Mouse (Mus musculus) forebrain, embryonic 16.5 days (tissue): ENCODE results near the gene Nyap2. TPM values are rescaled to one million over a fixed set of nuclear protein-coding genes. Genes with fewer than 3 reads are reported as not detected.
A peak's percentile ranks its signal among the peaks of the same experiment; 100 is the strongest.

Experiments
- ATAC-seq: fragments of 200-750 bp; cut with Nextera tagmentation; 2 replicates; pipeline ENCODE4 v1.8.0; 2017; ENCODE audit warnings: mild to moderate bottlenecking, moderate library complexity
- H3K27ac ChIP-seq: fragments of 300-500 bp; sonication (generic); 2 replicates; pipeline ENCODE4 v1.5.1; 2014; ENCODE audit warnings: low read length, control low read depth
- H3K27me3 ChIP-seq: fragments of 300-500 bp; sonication (generic); replicated peaks from 2 replicates; pipeline ENCODE4 v1.6.1; 2014; ENCODE audit warnings: low read length; ENCODE audit not compliant: control insufficient read depth, insufficient read depth
- H3K36me3 ChIP-seq: fragments of 300-500 bp; sonication (generic); 2 replicates; pipeline ENCODE4 v1.6.1; 2014; ENCODE audit not compliant: control insufficient read depth, insufficient read depth
- H3K4me1 ChIP-seq: fragments of 300-500 bp; sonication (generic); replicated peaks from 2 replicates; pipeline ENCODE4 v1.6.1; 2014; ENCODE audit warnings: low read length; ENCODE audit not compliant: control insufficient read depth, insufficient read depth
- H3K4me2 ChIP-seq: fragments of 300-500 bp; sonication (generic); 2 replicates; pipeline ENCODE4 v1.6.1; 2014; ENCODE audit warnings: mild to moderate bottlenecking, low read length, control low read depth
- H3K4me3 ChIP-seq: fragments of 300-500 bp; sonication (generic); replicated peaks from 2 replicates; pipeline ENCODE4 v1.5.1; 2014; ENCODE audit warnings: mild to moderate bottlenecking, low read length, control low read depth
- H3K9ac ChIP-seq: fragments of 300-500 bp; sonication (generic); replicated peaks from 2 replicates; pipeline ENCODE4 v1.6.1; 2014; ENCODE audit warnings: low read depth, low read length, control low read depth
- H3K9me3 ChIP-seq: fragments of 300-500 bp; sonication (generic); 2 replicates; pipeline ENCODE4 v1.6.1; 2016; ENCODE audit warnings: low read length; ENCODE audit not compliant: control insufficient read depth
- WGBS: fragments of 180-500 bp; shearing (Covaris S2); extraction: QIAGEN DNeasy Blood & Tissue Kit; methylation state at CpG from one replicate; pipeline ENCODE4 v1.1.7; 2014; 5-methylcytosine and 5-hydroxymethylcytosine counted together
- polyA plus RNA-seq: library from polyadenylated mRNA; unstranded; fragments of >200 nt; fragmentation: Nextera tagmentation; extraction: Ambion mirVana; gene quantifications from 2 replicates; pipeline ENCODE4 v1.2.1, GENCODE M21; 2015

Gene Nyap2
- polyA plus RNA-seq = 11.2 and 12.0 TPM in 2 replicates

GRCm38 (mm10) chr1:81076831-81077664 is at the start of gene Nyap2:
Nyap2 (plus strand) TSS chr1:81076950.
- H3K9ac ChIP-seq = peak within 1 kb of the TSS; percentile 68
- peaks cover 6% of the 10 kb centered on the region for H3K4me1 ChIP-seq
- no peaks in the 10 kb centered on the region for H3K9me3 ChIP-seq
- H3K4me3 ChIP-seq = peak within 1 kb of the TSS; percentile 52
- no peaks in the 10 kb centered on the region for H3K36me3 ChIP-seq
- 9% methylated on average over 16 of the region's 16 CpGs for WGBS
- no peaks in the 10 kb centered on the region for H3K27me3 ChIP-seq
- peak within 1 kb of the TSS; percentile 76 for H3K4me2 ChIP-seq
- H3K27ac ChIP-seq = peak within 1 kb of the TSS; percentile 98
- ATAC-seq = peak; percentile 89

GRCm38 (mm10) chr1:81042907-81043868 is 33.6 kb upstream of the Nyap2 start:
- Histone ChIP-seq H3K36me3 (no peaks in the 10 kb centered on the region), H3K9me3 (no peaks in the 10 kb centered on the region), H3K4me2 (no peak overlapping the region), H3K4me1 (peaks cover 5% of the 10 kb centered on the region), H3K9ac (no peak overlapping the region), H3K4me3 (no peak overlapping the region), H3K27me3 (no peaks in the 10 kb centered on the region), H3K27ac (no peak overlapping the region)
- 31% methylated on average over 5 of the region's 5 CpGs for WGBS
- peak; percentile 58 for ATAC-seq

DNA sequence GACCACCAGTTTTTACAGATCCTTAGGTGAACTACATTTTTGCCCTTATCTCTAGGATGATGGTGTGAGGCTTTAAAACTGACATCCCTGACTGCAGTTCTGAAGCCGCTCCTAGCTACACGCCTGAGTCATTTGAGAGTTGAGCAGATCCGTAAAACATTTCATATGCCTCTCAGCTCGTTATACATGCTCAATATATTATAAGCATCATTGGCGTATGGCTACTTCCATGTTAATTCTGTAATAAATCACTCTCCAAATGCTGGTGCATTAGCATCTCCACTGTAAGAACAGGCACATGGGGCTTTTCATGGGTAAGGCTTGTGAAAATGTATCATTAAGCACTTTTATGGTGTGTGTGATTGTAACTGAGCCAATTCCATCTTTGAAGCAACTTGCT is 18.4 kb upstream of the Nyap2 start:
- Histone ChIP-seq H3K4me3 (no peak overlapping the region), H3K4me1 (no peaks in the 10 kb centered on the region), H3K36me3 (no peaks in the 10 kb centered on the region), H3K9me3 (no peaks in the 10 kb centered on the region), H3K4me2 (no peak overlapping the region), H3K27me3 (no peaks in the 10 kb centered on the region), H3K9ac (no peak overlapping the region), H3K27ac (no peak overlapping the region)
- ATAC-seq = no peak
- 84% methylated on average over 5 of the region's 5 CpGs for WGBS

DNA sequence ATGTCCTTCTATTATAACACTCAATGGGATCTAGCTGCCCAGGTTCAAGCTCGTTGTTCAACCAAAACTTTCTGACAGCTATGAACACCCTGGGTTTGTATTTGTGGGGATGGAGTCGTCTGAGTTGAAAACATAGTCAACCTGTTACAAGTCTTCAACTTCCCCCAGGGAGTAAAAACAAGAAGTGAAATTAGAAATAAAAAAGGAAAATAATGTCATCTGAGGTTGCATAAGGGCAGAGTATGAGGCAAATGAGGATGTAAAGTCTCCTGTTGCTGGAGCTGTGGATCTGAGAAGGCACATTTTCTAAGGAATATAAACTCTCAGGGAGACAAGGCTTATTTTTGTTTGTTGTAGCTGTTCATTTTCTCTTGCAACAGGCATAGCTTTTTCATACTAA is 17.9 kb upstream of the Nyap2 start:
- Histone ChIP-seq H3K9ac (no peak overlapping the region), H3K27ac (no peak overlapping the region), H3K4me3 (no peak overlapping the region), H3K4me1 (no peaks in the 10 kb centered on the region), H3K4me2 (no peak overlapping the region), H3K27me3 (no peaks in the 10 kb centered on the region), H3K9me3 (no peaks in the 10 kb centered on the region), H3K36me3 (no peaks in the 10 kb centered on the region)
- no peak for ATAC-seq
- 76% methylated on average over 2 of the region's 2 CpGs for WGBS

GRCm38 (mm10) chr1:81062811-81063210 is 13.9 kb upstream of the Nyap2 start:
- no peak for ATAC-seq
- Histone ChIP-seq H3K9ac (no peak overlapping the region), H3K4me3 (no peak overlapping the region), H3K4me2 (no peak overlapping the region), H3K9me3 (no peaks in the 10 kb centered on the region), H3K27me3 (no peaks in the 10 kb centered on the region), H3K27ac (no peak overlapping the region), H3K4me1 (no peaks in the 10 kb centered on the region), H3K36me3 (no peaks in the 10 kb centered on the region)
- 79% methylated on average over 2 of the region's 2 CpGs for WGBS

DNA sequence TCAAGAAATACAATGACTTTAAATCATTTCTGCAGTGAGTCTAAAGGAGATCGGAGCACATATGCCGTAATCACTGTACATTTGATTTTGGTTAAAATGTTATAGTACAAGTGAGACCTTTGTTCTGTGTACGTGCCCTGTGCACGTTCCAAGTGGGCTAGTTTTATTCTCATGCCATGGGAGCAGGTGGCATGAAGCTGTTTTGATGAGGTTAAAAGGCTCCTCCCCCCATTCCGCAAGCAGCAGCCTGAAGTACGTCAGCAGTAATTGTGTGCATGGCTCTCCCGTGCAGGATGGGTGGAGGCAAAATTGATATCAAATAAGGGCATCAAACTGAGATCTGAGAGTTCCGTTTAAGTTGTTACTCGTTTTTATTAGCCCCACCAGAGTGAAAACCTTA is 491 bp upstream of the Nyap2 start:
- no peaks in the 10 kb centered on the region for H3K36me3 ChIP-seq
- peak overlapping the region; percentile 76 for H3K4me2 ChIP-seq
- H3K9ac ChIP-seq = peak overlapping the region; percentile 45
- peak overlapping the region; percentile 32 for H3K4me3 ChIP-seq
- WGBS = 16% methylated on average over 9 of the region's 9 CpGs
- H3K27ac ChIP-seq = peak overlapping the region; percentile 98
- H3K27me3 ChIP-seq = no peaks in the 10 kb centered on the region
- H3K9me3 ChIP-seq = no peaks in the 10 kb centered on the region
- H3K4me1 ChIP-seq = peaks cover 6% of the 10 kb centered on the region
- ATAC-seq = peak; percentile 90

DNA sequence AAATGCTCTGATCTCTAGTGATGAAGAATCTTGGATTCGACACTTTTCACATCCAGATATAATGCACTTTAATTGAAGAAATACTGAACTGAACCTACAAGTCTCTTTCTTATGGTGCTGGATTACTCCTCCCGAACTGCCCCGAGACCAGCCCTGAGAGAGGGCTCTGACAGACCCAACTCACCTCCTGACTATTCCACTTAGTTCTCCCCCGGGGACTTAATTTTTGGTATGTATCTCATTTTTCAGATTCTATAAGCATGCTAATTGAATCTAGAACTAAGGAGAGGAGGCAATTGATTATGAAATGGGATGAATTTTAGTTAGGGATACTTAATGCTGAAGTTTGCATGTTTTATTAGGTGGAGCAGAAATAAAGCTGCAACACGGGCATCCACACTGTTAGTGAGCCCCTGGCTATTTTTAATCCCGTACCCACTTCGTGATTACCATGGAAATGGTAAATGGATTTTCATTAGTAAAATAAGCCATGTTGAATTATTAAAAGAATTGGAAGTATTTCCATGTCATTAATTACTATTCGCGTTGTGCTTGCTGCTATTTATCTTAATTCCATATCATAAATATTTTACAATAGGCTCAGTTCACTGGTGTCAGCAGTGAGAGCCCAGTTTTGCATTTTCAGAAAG is 1.0 kb downstream of the Nyap2 start:
- 0 out of 2 replicates have a peak, but pooled peaks have one; percentile 21 for ATAC-seq
- H3K9me3 ChIP-seq = no peaks in the 10 kb centered on the region
- WGBS = 52% methylated on average over 9 of the region's 9 CpGs
- peak overlapping the region; percentile 98 for H3K27ac ChIP-seq
- H3K4me3 ChIP-seq = peak overlapping the region; percentile 52
- no peaks in the 10 kb centered on the region for H3K36me3 ChIP-seq
- no peaks in the 10 kb centered on the region for H3K27me3 ChIP-seq
- H3K9ac ChIP-seq = peak overlapping the region; percentile 68
- peak overlapping the region; percentile 76 for H3K4me2 ChIP-seq
- H3K4me1 ChIP-seq = peaks cover 6% of the 10 kb centered on the region

DNA sequence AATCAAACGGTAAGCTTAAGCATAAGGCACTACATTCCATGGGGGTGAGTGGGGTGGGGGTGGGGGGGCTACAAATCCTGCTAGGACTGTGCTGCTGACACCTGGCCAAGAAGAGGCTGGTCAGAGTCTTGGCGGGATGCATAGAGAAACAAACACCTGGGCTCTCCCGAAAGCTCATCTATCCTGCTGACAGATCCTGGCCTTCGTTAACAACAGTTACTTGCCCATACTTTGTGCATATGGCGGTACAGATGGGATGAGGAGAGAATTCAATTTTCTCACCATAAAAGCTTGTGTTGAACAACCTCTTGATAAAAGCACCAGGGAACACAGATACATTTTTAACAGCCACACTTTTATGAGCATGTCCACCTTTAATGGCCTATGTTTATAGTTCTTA is 10.7 kb downstream of the Nyap2 start:
- Histone ChIP-seq H3K9ac (no peak overlapping the region), H3K4me2 (no peak overlapping the region), H3K36me3 (no peaks in the 10 kb centered on the region), H3K4me1 (no peaks in the 10 kb centered on the region; the same call in 1 of the 2 replicates), H3K4me3 (no peak overlapping the region), H3K9me3 (no peaks in the 10 kb centered on the region), H3K27ac (peak overlapping the region; percentile 23; the same call in 1 of the 2 replicates), H3K27me3 (no peaks in the 10 kb centered on the region)
- WGBS = 70% methylated on average over 5 of the region's 5 CpGs
- ATAC-seq = peak; percentile 54
